Mouse (Mus musculus) gastrocnemius, postnatal 10 days (tissue): ENCODE results near the gene Dnah7c. TPM values are rescaled to one million over a fixed set of nuclear protein-coding genes. Genes with fewer than 3 reads are reported as not detected.
"Not testable (repeated sequence)": the region's sequence is repeated elsewhere in the genome, so short reads cannot be mapped to it uniquely, and the experiment has no call there.

ENCODE experiments used
- DNase-seq: peaks from one replicate; pipeline ENCODE4 v3.0.0; 2021; ENCODE audit warnings: mixed read lengths
- long read RNA-seq, 2 experiments: library from polyadenylated mRNA; stranded (forward); transcript quantifications; one replicate each; pipeline ENCODE4 v2.0.0; 2021
- total RNA-seq, 2 experiments: library from RNA; stranded (reverse); gene quantifications; 2 replicates each; pipeline ENCODE4 v1.2.3; 2021

The Dnah7c gene
- not detected for total RNA-seq
- long read RNA-seq, experiment 1: 0 reads
- long read RNA-seq, experiment 2: 0 reads

DNA sequence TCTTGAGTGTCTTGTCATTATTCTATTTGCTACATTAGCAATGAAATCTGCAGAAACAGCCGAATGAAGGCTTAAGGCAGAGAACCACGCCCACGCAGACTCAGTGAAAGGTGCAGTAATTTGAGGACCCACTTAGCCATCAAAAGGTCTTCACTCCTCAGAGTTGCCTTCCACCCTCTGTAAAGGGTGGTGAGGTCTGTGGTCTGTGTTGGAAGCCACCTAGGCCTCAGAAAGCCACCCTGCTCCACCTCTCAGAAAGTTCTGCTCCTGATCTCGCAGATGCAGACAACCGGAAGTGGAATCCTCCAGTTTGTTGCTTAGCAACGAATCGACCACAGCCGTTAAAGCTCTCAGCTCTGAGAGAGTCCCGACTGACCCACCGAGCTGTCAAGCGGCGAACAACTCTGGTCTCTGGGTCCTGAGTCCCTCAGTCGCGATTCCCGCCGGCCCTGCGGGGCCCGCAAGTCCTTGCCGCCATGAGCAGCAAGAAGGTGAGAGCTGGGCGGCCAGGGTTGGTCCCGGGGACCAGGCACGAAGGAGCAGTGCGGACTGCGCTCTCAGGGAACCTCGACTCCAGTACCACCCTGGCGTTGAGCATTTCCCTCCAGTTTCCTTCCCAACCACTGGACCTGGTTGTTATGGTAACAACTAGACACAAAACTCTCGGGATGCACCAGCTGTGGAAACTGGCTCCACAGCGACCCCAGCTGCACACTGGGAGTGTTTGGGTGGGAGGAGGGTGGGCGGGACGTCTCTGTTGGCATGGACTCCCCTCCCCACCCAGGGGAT is at the start of gene Dnah7c:
Gene Dnah7c, plus strand, starts transcription at position 456 of the 789 bp plus-strand sequence.
- peak; percentile 5 for DNase-seq

DNA sequence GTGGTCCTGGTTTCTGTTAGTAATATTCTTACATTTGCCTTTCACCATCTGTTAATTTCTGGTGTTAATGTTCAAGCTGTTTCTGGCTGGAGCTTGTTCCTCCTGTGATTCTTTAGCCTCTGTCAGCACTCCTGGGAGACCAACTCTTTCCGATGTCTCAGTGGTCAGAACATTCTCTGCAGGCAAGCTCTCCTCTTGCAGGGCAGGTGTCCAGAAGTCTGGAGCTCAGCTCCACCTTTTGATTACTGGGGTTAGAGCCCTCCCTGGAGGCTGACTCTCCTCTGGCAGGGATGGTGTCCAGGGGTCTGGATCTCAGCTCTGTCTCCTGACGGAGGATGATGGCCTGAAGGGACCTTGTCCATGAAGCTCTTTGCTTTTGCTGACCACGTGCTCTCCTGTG is 44.8 kb upstream of the Dnah7c start:
- DNase-seq: not testable (repeated sequence)

DNA sequence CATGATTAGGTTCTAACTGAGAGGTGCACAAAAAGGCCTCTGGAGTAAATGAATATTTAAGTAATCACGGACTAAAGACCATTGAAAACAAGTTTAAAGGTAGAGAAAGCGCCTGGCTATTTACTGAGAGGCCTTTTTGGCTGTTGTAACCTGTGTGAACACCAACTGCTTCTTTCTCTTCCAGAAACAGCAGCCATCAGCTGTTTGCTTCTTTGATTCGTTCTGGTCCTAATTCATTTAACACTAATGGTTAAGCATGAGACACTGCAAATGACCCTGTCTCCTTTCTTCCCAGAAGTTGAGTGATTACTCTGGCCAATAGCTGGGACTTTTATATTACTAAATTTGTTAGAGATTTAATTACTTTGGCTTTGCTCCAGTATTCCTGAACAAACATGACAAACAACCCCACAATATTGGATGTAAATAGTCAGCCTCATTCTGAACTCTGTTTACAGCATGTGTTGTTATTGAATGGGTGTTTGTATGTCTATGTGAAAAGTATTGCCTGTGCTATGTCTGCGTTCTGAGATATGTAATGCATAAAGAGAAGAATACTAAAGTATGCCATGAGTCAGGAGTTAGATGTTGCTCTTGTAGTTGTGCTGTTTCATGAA is 30.6 kb upstream of the Dnah7c start:
- DNase-seq: not testable (repeated sequence)

DNA sequence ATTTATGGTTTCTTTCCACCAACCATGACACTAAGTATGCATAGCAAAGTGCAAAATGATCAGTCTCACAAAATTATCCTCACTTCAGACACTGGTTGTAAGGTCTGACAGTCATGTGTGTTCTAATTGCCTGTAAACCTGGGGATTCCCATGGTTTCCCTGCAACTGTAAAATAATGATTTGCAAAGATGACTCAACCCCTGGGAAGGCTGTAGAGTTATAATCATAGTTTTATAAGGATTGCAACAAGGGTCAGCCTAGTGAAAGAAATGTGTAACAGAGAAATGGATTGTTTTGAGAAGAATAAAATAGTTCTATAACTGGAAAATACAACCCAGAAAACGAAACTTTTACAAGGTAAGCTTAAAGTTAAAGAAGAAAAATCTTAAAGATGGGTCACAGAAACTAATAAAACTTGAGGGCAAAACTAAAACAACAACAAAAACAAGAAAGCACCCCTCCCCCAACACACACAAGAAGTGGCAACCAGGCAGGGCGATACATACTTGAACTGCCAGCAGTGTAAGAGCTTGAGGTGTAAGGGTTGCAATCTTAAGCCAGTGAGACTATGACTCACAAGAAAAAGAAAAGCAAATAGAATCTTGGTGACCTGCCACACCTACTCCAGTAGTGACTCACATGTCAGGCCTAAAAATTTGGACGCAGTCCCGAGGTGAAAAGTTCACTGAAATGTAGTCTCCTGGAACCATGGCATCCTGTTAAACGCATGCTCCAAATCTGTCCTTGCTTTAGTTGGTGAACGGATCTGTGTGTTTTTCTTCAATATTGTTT is 16.9 kb upstream of the Dnah7c start:
- no peak for DNase-seq

DNA sequence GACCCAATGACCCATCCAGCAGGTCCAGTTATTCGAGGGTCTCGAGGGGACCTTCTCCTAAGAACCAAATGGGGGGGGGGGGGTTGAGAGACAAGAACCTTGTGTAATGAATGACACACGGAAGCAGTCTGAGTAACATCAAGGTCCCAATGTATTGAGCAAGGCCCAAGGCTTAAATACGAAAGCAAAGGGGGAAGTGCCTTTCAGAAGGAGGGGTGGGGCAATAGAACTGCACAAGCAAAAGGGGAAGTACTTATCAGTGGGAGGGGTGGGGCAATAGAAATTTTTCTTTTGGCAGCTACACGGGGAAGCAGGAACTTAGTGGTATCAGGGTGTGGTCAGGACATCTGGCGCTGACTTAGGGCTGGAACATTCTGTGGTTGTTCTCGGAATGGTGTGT is 10.6 kb upstream of the Dnah7c start:
- DNase-seq: not testable (repeated sequence)

DNA sequence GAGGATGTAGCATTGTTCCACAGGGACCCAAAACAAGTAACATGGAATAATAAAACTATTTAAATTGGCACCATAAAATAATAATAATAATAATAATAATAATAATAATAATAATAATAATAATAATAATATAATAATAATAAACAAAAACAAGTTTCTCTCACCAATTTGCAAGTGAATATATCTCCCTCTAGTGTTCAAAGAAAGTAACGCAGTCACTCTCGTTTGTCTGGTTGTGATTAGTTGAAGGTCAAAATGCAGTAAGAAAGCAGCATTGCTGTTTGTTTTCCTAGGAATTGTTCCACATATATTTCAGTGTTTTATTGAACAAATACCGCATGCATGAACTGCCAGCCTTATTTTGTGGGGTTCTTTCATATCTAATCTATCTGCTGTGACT is 8.4 kb upstream of the Dnah7c start:
- not testable (repeated sequence) for DNase-seq

DNA sequence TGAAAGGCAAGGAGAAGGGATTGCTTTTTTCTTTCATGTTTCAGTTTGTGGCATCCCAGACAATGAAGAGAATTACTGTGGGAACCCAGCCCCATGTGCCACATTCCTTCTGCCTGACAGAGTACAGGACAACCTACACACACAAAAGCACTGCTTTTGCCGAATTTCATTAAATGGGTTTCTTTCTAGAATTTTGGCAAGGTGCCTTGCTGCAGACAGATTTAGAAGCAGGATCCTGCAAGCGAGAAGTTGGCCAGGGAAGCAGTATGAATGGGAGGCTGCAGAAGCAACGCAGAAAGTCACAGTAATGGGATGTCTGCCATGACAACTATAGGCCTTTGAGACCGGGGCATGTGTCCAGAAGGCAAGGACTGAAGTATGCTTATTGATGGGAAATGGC is 6.4 kb upstream of the Dnah7c start:
- not testable (repeated sequence) for DNase-seq

DNA sequence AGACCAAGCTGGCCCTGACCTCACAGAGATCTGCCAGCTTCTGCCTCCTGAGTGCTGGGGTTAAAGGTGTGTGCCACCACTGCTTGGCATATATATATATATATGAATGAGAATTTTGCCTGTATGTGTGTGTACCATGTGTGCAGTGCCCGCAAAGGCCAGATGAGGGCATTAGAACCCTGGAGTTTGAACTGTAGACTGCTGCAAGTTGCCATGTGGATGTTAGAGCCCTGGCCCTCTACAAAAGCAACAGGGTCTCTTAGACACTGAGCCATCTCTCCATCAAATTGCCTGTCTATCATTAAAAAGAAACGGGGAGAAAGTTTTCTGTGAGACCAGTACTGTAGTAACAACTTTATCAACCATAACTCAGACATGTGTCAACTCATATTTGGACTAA is 3.0 kb downstream of the Dnah7c start:
- DNase-seq: no peak

DNA sequence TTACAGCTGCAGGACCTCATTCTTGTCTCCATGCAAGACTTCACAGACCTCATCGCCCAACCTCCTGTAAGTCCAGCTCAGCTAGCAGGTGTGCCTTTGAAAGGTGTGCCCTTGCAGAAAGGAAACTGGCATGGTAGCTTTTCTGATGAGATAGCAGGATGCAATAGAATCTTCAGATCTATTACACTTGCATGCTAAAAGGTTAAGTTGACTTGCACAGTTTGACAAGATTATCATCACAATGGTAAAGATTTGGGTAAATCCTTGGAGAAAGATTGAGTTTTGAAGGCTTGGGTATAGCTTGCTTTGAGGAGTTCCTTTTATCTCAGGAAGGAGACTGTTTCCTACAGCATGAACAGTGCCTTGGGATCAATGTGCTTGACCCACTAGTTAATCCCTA is 89.3 kb downstream of the Dnah7c start:
- not testable (repeated sequence) for DNase-seq

DNA sequence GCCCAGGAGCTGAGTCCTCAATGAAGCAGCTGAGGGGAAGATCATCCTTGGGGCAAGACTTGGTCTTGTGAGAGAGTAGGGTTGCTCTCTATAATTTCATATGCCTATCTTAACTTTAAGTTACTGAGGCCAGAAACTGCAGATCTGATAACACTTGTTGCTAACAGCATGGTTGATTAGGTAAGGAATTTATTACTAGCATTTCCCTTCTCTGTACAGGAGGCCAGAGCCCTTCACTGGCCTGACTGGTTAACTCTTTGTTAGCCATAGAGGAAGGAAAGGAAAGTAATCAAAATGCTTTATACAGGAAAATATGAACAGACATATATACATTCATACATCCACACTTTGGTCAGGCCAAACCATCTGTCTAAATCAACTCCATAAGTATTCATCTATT is 95.6 kb downstream of the Dnah7c start:
- no peak for DNase-seq

DNA sequence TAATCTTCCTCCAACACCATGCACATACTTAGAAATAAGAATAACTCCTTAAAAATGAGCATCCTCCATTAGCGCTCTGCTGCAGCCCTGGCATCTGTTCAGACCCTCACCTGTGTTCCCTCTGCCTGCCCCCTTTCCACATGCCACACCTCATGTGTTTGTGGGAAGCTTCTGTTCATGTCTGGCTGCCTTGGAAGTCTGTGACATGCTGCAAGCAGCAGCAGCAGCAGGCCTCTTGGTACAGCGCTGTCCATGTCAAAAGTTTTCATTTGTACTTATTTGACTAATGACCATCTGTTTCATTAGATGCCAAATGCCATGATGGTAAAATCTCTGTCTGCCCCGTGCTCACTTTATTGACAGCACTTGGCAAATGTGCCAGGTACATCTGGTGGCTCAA is 101.1 kb downstream of the Dnah7c start:
- not testable (repeated sequence) for DNase-seq

DNA sequence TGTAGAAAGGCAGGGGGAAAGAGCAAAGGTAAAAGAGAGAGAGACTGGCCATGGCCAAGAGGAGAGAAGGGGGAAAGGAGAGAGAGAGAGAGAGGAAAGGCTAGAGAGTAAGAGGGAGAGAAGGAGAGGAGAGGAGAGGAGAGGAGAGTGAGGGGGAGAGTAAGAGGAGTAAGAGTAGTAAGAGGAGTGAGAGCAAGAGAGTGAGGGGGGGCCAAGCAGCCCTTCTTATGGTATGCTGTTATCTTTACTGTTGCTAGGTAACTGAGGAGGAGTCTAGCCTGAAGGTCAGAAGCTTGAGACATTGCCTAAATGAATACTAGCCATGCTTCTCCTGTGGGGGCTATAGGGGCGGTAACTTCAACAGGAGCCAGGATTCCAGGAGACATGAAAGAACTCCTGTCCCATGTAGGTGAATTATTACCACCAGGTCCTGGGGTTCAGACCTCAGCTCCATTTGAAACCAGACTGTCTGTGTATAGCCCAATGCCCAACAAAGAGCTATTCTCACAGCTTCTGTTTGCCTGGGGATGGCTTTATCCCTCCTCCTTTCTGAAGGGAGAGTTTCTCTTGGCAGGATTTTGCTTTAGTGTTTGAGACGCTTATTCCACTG is 119.5 kb downstream of the Dnah7c start:
- no peak for DNase-seq

DNA sequence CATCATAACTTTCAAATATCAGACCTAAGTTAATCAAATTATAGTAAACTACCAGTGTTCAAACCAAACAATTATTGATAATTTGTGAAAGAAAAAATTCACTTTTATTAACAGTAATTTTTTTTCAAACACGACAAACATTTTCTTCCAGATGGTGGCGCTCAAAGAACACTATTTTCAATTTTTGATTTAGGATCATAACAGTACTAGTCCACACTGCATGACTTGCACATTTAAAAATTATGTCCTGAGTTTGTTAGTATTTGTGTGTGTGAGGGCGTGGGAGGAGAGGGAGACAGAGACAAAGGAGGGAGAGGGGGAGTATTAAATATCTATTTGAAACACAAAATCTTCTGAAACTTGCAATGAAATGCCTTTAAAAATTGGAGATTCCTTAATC is 155.0 kb downstream of the Dnah7c start:
- no peak for DNase-seq

DNA sequence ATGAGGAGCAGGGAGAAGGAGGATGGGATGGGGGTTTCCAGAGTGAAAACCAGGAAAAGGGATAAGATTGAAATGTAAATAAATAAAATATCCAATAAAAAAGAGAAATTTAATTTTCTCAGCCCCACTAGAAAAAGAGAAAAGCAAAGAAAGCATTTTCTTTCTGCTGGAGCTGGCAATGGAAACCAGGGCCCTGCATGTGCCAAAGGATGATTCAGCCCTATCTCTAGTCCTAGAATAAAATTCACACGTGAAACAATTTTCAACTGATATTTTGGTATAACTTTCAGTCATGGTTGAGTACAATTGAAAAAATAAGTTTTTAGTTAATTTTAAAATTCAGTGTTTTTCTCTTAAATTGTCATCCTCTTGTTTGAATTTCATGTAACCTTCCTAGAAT is 168.4 kb downstream of the Dnah7c start:
- DNase-seq: not testable (repeated sequence)

DNA sequence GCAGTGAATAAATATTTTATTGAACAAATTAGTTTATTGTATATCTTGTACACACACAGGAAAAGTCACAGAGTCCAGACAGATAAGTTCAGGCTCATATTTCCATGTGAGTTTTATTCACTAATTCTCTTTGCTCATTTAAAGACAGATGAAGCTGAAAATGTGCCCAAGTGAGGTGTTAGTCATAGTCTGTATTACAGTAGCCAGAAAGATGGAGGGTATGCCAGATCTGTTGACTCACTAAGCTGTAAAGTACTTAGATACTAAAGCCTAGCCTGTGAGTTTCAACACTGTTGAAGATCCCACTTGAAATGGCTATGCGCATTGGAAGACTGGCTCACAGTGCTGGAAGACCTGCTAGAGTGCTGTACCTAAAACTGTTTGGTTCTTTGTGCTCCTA is 171.0 kb downstream of the Dnah7c start:
- DNase-seq: not testable (repeated sequence)

DNA sequence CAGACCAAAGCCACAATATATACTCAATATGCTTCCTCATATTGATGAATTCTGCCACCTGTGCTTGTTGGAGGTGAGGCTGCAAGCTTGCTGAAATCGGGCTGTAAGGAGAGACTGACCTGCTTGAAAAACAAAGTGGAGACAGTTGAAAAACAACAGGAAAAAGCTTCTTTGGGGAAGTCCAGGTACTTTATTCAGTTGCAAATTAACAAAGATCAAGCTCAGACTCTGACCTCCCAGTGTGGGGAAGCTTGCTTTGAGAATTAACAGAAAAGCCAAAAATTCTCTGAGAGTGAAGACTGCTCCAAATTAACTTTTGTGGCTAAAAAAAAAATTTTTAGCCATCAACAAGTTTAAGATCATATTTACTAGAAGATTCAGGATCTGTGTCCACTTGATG is 194.9 kb downstream of the Dnah7c start:
- no peak for DNase-seq

DNA sequence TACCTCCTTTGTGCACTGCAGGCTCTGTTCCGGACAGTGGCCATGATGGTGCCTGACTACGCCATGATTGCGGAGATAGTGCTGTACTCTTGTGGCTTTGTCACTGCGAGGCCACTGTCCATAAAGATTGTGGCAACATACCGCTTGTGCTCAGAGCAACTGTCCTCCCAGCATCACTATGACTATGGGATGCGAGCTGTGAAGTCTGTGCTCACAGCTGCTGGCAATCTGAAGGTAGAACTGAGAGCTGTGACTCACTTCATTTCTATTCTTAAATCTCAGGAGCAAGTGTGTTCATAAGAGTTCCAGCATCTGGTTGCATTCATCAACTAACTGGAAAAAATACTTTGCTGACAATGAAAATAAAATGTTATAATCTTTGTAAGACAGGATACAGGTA is 200.5 kb downstream of the Dnah7c start:
- not testable (repeated sequence) for DNase-seq

DNA sequence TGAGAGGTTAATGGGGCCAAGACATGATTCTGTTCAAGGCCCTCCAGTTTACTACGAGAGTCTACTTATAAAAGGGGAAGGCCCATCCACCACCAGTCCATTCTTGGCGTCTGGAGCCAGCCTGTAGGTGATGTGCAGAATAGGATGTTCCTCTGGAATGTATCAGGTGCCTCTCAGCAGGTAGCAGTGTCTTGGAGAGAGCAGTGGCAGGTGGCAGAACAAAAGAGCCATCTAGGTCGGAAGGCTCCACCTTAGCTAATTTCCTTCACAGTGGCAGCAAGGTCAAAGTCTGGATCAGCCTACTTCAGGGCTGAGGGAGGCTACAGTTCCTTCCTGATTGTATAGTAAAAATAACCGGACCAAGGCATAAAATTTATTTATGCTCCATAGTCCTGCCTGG is 224.4 kb downstream of the Dnah7c start:
- DNase-seq: not testable (repeated sequence)

DNA sequence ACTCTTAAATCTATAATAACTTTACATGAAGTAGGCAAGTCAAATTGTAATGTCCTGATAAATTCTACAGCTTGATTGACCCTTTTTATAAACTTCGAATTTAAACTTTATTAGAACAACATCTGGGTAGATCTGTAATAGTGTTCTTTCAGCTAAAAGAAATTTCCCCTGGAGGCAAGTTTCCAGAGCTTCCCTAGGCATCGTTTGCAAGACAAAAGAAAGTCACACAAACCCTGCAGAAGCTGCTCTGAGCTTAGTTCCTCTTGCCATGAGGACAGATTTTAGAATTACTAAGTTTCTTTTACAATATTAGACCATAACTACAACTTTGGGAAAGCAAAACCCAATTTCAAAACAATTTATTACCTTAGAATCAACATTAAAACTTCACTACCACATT is 227.3 kb downstream of the Dnah7c start:
- DNase-seq: not testable (repeated sequence)

DNA sequence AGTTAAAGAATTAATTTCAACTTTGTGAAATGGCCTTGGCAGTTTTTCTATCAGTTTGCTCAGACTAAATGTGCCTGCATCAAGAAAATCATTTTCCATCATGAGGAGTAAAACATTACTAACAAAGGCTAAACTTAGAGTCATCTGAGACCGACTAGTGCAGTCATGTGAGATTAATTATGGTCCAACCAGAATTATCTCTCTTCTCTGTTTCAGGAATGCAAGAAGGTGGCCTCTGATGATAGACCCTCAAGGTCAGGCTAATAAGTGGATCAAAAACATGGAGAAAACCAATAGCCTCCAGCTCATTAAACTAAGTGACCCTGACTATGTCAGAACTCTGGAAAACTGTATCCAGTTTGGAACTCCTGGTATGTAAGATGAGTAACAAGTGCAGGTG is 299.4 kb downstream of the Dnah7c start:
- DNase-seq: not testable (repeated sequence)

DNA sequence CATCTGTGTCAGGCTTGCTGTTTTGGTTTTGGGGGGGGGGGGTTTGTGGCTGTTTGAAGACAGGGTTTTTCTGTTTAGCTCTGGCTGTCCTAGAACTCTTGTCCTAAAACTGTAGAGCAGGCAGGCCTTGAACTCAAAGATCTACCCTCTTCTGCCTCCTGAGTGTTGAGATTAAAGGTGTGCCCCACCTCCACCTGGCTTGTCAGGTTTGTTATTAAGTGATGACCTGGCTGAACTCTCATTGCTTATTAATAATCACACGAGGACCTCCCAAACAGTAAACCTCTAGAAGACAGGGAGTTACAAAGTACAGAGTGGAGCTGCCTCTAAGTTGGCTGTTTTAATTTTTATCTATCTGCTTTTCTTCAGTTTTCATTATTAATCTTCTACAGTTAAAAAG is 299.9 kb downstream of the Dnah7c start:
- DNase-seq: no peak

DNA sequence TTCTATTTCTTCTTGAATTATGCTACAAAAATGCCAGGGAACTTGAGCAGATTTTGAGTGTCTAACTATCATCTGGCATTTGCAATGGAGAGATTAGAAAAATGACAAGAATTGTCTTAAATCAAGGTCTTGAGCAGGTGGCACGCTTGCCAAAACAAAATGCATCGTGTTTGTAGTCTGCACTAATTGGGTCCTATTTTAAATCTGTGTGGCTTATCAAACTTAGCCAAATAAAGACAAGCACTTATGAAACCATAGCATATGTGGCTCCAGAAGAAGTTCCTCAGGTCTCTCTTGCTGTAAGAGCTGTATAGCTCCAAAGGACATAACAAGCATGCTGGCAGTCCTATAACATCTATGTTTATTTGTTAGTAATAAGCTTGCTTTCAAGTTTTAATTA is 300.3 kb downstream of the Dnah7c start:
- not testable (repeated sequence) for DNase-seq

DNA sequence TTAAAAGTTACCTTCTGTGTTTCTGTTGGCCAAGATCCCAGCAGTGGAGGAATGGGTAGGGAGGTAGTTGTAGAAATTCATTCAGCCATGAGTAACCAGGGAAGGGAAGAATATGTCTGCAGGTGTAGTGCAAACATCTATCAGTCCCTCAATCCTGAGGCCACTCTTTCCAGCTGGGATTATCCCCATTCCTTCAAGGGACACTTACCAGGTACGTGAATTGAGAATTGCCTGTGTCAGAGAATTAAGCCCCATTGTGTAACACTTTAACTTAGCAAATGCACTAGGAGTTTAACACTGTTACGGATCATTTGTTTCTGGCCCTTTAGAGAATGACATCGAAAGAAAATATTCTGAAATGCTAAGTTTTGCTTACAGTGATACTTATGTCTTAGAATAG is 304.3 kb downstream of the Dnah7c start:
- DNase-seq: not testable (repeated sequence)
